Mouse (Mus musculus) limb, embryonic 15.5 days (tissue): ENCODE measurements around the gene Fam151a. TPM values are rescaled to one million over a fixed set of nuclear protein-coding genes. Genes with fewer than 3 reads are reported as not detected.
"Not testable (repeated sequence)": the region's sequence is repeated elsewhere in the genome, so short reads cannot be mapped to it uniquely, and the experiment has no call there.

Experiments
- ATAC-seq: fragments of 200-750 bp; cut with Nextera tagmentation; 2 replicates; pipeline ENCODE4 v1.8.0; 2017; ENCODE audit warnings: low read depth, moderate TSS enrichment; ENCODE audit not compliant: insufficient number of reproducible peaks, low FRiP score, low TSS enrichment
- H3K27ac ChIP-seq: fragments of 300-500 bp; sonication (generic); 2 replicates; pipeline ENCODE4 v1.5.1; 2015; ENCODE audit warnings: moderate library complexity, mild to moderate bottlenecking, inconsistent platforms
- H3K27me3 ChIP-seq: fragments of 300-500 bp; sonication (generic); 2 replicates; pipeline ENCODE4 v1.6.1; 2015; ENCODE audit warnings: inconsistent platforms
- H3K36me3 ChIP-seq: fragments of 300-500 bp; sonication (generic); 2 replicates; pipeline ENCODE4 v1.6.1; 2015; ENCODE audit warnings: inconsistent platforms
- H3K4me1 ChIP-seq: fragments of 300-500 bp; sonication (generic); 2 replicates; pipeline ENCODE4 v1.6.1; 2015; ENCODE audit warnings: inconsistent platforms
- H3K4me2 ChIP-seq: fragments of 300-500 bp; sonication (generic); 2 replicates; pipeline ENCODE4 v1.6.1; 2015; ENCODE audit warnings: mild to moderate bottlenecking, inconsistent platforms
- H3K4me3 ChIP-seq: fragments of 300-500 bp; sonication (generic); 2 replicates; pipeline ENCODE4 v1.5.1; 2015; ENCODE audit warnings: mild to moderate bottlenecking, inconsistent platforms
- H3K9ac ChIP-seq: fragments of 300-500 bp; sonication (generic); 2 replicates; pipeline ENCODE4 v1.6.1; 2015; ENCODE audit warnings: inconsistent platforms
- H3K9me3 ChIP-seq: fragments of 300-500 bp; sonication (generic); 2 replicates; pipeline ENCODE4 v1.6.1; 2016; ENCODE audit warnings: inconsistent platforms
- WGBS: fragments of 180-500 bp; shearing (Covaris S2); methylation state at CpG from one replicate; pipeline ENCODE4 v1.1.7; 2015; 5-methylcytosine and 5-hydroxymethylcytosine counted together
- polyA plus RNA-seq: library from polyadenylated mRNA; unstranded; fragments of >200 nt; fragmentation: Nextera tagmentation; extraction: Ambion mirVana; gene quantifications from 2 replicates; pipeline ENCODE4 v1.2.1, GENCODE M21; 2015

Gene Fam151a
- polyA plus RNA-seq, 1 experiment from 2014 or later: 0.65 TPM

DNA sequence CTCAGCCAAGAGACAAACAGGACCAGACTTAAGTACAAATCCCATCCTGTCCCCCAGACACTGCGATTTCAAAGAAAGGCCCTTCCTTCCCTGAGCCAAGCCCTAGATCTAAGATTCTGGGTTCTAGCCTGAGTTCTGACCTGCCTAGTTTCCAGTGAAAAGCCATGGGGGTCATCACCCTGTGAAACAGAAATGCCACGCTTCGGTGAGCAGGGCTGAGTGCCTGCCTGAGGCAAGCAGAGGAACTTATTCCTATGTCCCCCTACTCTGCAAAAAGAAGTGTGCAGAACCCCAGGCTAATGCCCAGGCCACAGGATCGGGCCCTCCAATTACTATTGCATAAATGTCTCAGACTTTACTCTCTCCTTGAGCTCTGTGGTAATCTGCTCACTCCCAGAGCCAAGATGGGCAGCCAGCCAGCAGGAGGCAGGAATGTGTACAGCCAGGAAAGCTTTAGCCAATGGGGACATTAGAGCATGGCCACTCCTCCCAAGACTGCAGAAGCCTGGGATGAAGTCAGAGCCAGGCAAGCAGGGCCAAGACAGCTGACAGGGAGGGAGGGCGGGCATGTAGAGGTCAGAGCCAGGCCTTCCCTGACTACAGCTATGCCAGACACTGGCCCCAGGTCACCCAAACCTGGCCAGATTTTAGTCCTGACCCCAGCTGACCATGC, 44.6 kb downstream of the Fam151a start:
- peak; percentile 92 for ATAC-seq
- Histone ChIP-seq H3K36me3 (no peaks in the 10 kb centered on the region), H3K27me3 (no peaks in the 10 kb centered on the region), H3K9ac (no peak overlapping the region), H3K4me2 (no peak overlapping the region), H3K4me1 (peaks cover 47% of the 10 kb centered on the region), H3K4me3 (no peak overlapping the region), H3K9me3 (no peaks in the 10 kb centered on the region), H3K27ac (peak overlapping the region; percentile 76)
- WGBS: 44% methylated on average over 5 of the region's 5 CpGs

DNA sequence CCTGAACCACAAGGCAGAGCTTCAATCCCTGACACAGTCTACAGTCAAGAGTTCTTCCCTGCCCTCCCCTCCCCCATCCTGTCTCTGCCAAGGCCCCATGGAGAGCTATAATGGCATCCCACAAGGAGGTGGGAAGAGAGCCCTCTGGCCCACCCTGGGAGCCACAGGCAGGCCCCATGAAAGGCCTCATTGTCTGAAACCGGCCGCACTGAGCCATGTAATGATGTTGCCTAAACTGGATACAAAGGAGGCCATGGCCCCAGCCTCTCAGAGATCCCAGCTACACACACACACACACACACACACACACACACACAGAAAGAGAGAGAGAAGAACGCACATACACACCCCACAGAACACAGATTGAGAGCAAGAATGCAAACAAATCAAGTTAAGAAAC, 46.4 kb downstream of the Fam151a start:
- H3K27ac ChIP-seq: no peak overlapping the region
- no peak overlapping the region for H3K9ac ChIP-seq
- H3K27me3 ChIP-seq: no peaks in the 10 kb centered on the region
- no peaks in the 10 kb centered on the region for H3K36me3 ChIP-seq
- H3K4me2 ChIP-seq: no peak overlapping the region
- no peak overlapping the region for H3K4me3 ChIP-seq
- WGBS: 37% methylated on average over 3 of the region's 3 CpGs
- H3K9me3 ChIP-seq: no peaks in the 10 kb centered on the region
- peak; percentile 26; the same call in 1 of the 2 replicates for ATAC-seq
- H3K4me1 ChIP-seq: peaks cover 58% of the 10 kb centered on the region

DNA sequence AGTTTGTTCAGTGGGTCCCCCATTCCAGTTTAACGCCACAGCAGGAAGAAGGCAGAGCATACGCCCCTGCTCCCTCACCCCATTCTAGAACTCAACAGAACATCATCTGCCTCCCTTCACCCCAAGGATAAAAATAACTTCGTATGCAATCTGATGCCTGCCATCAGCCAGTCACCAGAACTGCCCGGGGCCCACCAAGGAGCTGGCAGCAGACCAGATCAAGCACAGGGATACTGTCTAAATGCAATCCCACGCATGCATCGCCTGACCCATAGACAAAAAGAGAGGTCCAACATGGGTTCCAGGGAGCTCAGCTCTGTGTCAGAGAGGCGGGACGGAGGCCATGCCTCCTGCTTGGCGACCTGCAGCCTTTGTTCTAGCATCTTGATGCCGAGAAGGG, 49.4 kb downstream of the Fam151a start:
- no peak for ATAC-seq
- Histone ChIP-seq H3K27me3 (no peaks in the 10 kb centered on the region), H3K4me2 (no peak overlapping the region), H3K4me1 (peaks cover 78% of the 10 kb centered on the region), H3K9ac (no peak overlapping the region), H3K36me3 (no peaks in the 10 kb centered on the region), H3K27ac (0 out of 2 replicates have a peak overlapping the region, but pooled peaks have one; percentile 51), H3K4me3 (no peak overlapping the region), H3K9me3 (no peaks in the 10 kb centered on the region)
- 68% methylated on average over 10 of the region's 10 CpGs for WGBS

DNA sequence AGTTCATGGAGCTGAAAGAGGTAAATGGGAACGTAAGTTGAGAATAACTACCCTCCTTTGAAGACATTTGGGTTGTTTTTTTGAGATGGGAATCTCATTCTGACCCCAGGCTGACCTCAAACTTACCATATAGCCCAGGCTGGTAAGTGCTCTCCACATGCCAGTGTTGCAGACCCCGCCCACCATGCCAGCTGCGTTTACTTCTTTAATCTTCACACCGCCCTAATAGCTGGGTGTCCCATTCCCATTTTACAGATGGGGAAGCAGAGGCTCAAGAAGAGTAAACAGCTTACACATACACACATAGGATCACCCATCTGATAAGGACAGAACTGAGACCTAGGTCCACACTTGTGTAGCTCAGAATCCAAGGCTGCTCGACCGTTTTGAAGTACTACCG, 51.1 kb downstream of the Fam151a start:
- ATAC-seq: no peak

DNA sequence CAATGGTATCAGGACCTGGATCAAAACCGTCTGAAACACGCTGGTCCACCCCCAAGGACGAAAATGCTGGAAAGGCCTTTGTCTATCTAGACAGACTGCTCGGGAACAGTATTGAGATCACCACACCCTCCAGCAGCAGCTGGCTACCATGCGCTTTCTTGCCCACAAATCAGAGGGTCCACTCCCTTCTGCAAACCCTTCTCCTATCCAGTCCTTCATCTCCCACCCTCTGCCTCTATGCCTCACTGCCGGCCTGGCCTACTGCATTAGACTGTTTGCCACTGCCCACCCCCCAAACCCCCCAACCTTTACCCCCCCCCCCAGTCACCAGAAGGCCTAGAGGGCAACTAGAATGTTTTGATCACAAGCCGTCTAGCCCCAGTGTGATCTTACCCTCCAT, 51.7 kb downstream of the Fam151a start:
- no peaks in the 10 kb centered on the region for H3K27me3 ChIP-seq
- no peak for ATAC-seq
- WGBS: 54% methylated on average over 7 of the region's 7 CpGs
- H3K9ac ChIP-seq: no peak overlapping the region
- peaks cover 78% of the 10 kb centered on the region for H3K4me1 ChIP-seq
- no peak overlapping the region for H3K4me2 ChIP-seq
- peak overlapping the region; percentile 92 for H3K27ac ChIP-seq
- H3K36me3 ChIP-seq: no peaks in the 10 kb centered on the region
- H3K4me3 ChIP-seq: no peak overlapping the region
- H3K9me3 ChIP-seq: no peaks in the 10 kb centered on the region

More for the DNA sequence above, 51.1 kb downstream of the Fam151a start:
- Histone ChIP-seq H3K4me2 (no peak overlapping the region), H3K36me3 (no peaks in the 10 kb centered on the region), H3K4me1 (peaks cover 79% of the 10 kb centered on the region), H3K9ac (no peak overlapping the region), H3K27me3 (no peaks in the 10 kb centered on the region), H3K9me3 (no peaks in the 10 kb centered on the region), H3K27ac (peak overlapping the region; percentile 92), H3K4me3 (no peak overlapping the region)
- WGBS: 89% methylated on average over 7 of the region's 7 CpGs

DNA sequence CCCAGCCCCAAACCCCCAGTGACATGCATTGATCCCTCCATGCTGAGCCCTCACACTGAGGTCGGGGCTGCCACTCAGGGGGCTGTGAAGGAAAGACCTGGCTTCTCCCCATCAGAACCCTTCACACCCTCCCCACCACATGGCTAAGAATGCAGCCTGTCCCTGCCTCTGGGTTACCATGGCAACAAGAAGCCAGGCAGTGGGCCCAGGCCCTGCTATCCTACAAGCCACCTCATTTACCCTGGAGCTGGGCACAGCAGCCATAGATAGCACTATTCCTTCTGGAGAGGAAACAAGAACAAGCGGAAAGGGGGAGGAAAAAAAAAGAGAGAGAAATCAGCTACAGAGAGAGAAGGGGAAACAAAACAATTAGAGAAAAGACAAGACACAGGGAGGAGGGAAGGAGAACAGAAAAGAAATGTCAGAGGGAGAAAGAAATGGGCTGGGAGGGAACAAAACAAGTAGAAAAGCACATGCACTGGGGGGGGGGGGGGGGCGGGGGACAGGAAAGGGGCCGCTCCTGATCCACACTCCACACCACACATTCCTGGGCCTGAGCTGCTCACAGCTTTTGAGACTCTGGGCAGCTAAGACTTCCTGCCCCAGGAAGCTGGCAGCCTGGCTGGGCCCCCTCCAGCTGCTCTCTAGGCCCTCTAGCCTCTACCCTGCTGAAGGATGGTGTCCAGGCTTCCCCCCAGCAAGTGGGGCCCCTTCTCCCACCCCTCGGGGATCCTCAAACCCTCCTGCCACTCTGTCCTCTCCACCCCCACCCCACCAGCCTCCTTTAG, 52.3 kb downstream of the Fam151a start:
- Histone ChIP-seq H3K4me2 (no peak overlapping the region), H3K27ac (peak overlapping the region; percentile 92), H3K9me3 (no peaks in the 10 kb centered on the region), H3K4me1 (peaks cover 72% of the 10 kb centered on the region), H3K36me3 (no peaks in the 10 kb centered on the region), H3K27me3 (no peaks in the 10 kb centered on the region), H3K9ac (no peak overlapping the region), H3K4me3 (no peak overlapping the region)
- ATAC-seq: peak; percentile 77
- 10% methylated on average over 3 of the region's 5 CpGs for WGBS

DNA sequence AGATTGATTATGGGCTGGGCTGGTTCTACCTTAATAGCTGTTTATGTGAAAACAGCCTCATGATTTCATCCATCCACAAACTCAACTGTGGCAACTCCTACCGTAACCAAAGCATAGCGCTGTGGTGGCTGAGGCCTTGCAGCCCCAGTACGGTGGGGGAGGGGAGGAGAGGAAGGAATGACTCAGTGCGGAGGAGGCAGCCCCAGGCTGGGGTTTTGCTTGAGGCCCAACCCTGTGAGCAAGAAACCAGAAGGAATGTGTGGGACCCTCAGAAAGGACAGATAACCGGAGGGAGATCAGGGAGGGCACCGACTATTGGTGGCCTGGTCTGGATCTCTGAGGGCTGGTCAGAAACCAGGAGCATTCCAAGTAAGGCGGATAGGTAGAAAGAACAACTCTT, 54.1 kb downstream of the Fam151a start:
- peak; percentile 35; the same call in 1 of the 2 replicates for ATAC-seq
- Histone ChIP-seq H3K4me2 (no peak overlapping the region), H3K27ac (peak overlapping the region; percentile 92), H3K27me3 (no peaks in the 10 kb centered on the region), H3K4me1 (peaks cover 64% of the 10 kb centered on the region), H3K9ac (no peak overlapping the region), H3K4me3 (no peak overlapping the region), H3K36me3 (no peaks in the 10 kb centered on the region), H3K9me3 (no peaks in the 10 kb centered on the region)
- 36% methylated on average over 7 of the region's 7 CpGs for WGBS

DNA sequence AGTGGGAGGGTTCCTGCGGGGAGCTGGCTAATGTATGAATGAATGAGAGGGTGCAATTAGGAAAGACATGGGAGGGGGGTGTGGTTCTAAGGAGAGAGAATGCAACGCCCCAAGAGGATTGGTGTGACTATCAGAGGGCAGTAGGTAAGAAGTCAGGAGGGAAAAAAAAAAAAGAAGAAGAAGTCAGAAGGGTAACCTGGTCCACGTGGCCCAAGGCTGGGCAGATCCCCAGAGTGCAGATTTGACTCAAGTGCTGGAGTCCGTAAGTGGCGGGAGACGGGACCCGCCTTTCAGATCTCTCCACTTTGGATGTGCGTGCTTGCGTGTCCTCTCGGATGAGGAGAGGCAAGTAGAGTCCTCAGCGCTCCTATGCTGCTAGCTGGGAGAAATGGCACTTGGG, 54.9 kb downstream of the Fam151a start:
- Histone ChIP-seq H3K4me2 (no peak overlapping the region), H3K4me3 (no peak overlapping the region), H3K27me3 (no peaks in the 10 kb centered on the region), H3K4me1 (peaks cover 56% of the 10 kb centered on the region), H3K36me3 (no peaks in the 10 kb centered on the region), H3K27ac (no peak overlapping the region), H3K9ac (no peak overlapping the region), H3K9me3 (no peaks in the 10 kb centered on the region)
- no peak for ATAC-seq
- WGBS: 81% methylated on average over 11 of the region's 11 CpGs

DNA sequence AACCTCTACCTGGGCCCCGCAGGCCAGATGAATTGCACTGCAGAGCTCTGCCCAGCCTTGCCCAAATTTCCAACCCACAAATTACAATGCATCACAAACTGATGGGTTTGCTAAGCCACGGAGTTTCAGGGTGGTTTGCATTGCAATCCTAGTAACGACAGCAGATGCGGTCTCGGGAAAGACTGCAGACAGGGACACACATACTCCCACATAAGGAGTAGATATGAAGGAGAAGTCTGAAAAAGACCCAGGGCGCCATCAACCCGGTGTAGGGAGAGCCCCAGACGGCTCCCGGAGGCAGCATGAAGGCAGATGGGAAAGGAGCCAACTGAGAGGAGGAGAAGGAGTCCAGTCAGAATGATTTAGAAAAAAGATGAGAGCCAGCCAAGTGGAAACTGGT, 56.0 kb downstream of the Fam151a start:
- ATAC-seq: no peak
- Histone ChIP-seq H3K4me1 (peaks cover 52% of the 10 kb centered on the region), H3K9ac (no peak overlapping the region), H3K4me2 (no peak overlapping the region), H3K27ac (peak overlapping the region; percentile 29; the same call in 1 of the 2 replicates), H3K27me3 (no peaks in the 10 kb centered on the region), H3K4me3 (no peak overlapping the region), H3K36me3 (no peaks in the 10 kb centered on the region), H3K9me3 (no peaks in the 10 kb centered on the region)
- 41% methylated on average over 9 of the region's 9 CpGs for WGBS

DNA sequence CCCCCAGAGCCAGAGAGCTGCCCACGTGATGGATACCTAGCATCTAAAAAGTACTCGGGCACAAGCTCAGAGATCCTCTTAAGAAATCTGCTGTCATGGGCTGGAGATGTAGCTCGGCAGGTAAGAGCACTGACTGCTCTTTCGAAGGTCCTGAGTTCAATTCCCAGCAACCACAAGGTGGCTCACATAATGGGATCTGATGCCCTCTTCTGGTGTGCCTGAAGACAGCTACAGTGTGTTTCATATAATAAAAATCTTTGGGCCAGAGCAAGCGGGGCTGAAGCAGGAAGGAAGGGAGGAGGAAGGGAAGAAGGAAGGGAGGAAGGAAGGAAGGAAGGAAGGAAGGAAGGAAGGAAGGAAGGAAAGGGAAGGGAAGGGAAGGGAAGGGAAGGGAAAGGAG, 56.5 kb downstream of the Fam151a start:
- WGBS: 87% methylated on average over 5 of the region's 5 CpGs
- not testable (repeated sequence) for H3K9ac ChIP-seq, ATAC-seq, H3K36me3 ChIP-seq, H3K4me3 ChIP-seq, H3K4me2 ChIP-seq, H3K27me3 ChIP-seq, H3K9me3 ChIP-seq
- Histone ChIP-seq H3K4me1 (peaks cover 47% of the 10 kb centered on the region), H3K27ac (0 out of 2 replicates have a peak overlapping the region, but pooled peaks have one; percentile 29)

DNA sequence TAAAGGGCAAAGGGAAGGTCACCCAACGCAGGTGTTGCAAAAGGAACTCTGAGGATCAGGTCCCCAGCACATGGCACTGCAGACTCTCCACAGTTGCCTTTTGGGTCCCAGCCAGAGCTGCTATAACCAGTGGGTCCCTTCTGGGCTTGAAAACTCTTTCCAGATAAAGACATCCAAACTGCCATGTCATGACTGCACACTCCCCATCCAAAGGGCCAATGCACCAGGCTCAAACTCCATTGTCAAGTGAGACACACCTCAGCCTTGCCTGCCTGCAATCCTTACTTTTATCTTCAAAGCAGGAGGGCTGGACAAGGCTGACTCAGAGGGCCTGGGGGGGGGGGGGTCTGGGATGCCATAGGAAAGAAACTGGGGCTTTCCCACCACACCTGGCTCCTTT, 57.2 kb downstream of the Fam151a start:
- 84% methylated on average over 1 of the region's 1 CpGs for WGBS
- H3K4me3 ChIP-seq: no peak overlapping the region

DNA sequence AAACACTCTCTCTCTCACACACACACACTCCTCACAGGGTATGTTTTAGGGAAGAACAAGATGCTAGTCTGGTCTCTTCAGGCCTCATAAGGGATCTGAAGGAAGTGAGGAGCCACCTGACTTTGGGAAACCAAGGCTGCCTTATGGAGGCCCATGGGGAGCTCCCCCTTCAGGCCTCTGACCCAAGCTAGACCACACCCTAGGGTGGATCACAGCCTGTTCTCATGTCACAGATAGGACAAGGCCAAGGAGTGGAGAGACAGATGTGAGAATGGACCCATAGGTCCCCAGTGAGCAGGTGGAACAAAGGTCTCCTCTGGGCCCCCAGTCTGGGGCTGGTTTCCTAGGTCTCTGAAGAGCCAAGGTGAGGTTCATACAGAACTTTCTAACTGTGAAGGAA, 58.6 kb downstream of the Fam151a start:
- Histone ChIP-seq H3K4me3 (no peak overlapping the region), H3K9me3 (no peaks in the 10 kb centered on the region), H3K4me2 (no peak overlapping the region), H3K27me3 (no peaks in the 10 kb centered on the region), H3K27ac (no peak overlapping the region), H3K4me1 (peaks cover 26% of the 10 kb centered on the region), H3K36me3 (no peaks in the 10 kb centered on the region), H3K9ac (no peak overlapping the region)
- ATAC-seq: no peak

More for the DNA sequence above, 57.2 kb downstream of the Fam151a start:
- H3K4me2 ChIP-seq: no peak overlapping the region
- no peaks in the 10 kb centered on the region for H3K27me3 ChIP-seq
- H3K4me1 ChIP-seq: peaks cover 40% of the 10 kb centered on the region
- ATAC-seq: no peak
- H3K27ac ChIP-seq: no peak overlapping the region
- H3K36me3 ChIP-seq: no peaks in the 10 kb centered on the region
- no peak overlapping the region for H3K9ac ChIP-seq
- no peaks in the 10 kb centered on the region for H3K9me3 ChIP-seq
